Mouse (Mus musculus): ENCODE measurements around the gene Trf.

DNA sequence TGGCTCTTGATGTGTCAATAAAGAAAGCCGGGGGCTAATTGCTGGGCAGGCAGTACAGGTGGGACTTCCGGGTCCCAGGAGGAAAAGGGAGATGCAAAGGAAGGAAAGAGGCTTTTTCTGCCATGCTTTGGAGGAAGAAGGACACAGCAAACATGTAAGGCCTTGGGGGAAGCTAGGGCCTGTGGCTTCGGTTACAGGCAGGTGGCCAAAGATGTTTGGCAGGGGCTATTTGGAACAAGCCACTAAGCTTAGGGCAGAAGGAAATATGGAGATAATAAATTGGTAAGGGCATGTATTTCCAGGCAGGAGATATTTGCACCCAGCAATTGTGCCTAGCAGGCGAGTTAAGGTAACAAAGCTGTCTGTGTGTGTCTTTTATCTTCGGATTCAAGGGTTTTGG is 22.7 kb upstream of the Trf start:
- no peak for TF ChIP-seq CTCF (IDR thresholded peaks at IDR 0.05; ENCODE audit: low read depth, low read length)
- TF ChIP-seq POLR2A (IDR thresholded peaks at IDR 0.05; ENCODE audit: extremely low read depth, insufficient read depth, low read length) = no peak
